Mouse (Mus musculus) liver, postnatal 0 days (tissue): ENCODE results near the gene Aox2. TPM values are rescaled to one million over a fixed set of nuclear protein-coding genes. Genes with fewer than 3 reads are reported as not detected.
A peak's percentile ranks its signal among the peaks of the same experiment; 100 is the strongest.

Experiments
- ATAC-seq: fragments of 200-750 bp; cut with Nextera tagmentation; 2 replicates; pipeline ENCODE4 v1.8.0; 2017; ENCODE audit warnings: mild to moderate bottlenecking, moderate library complexity
- DNase-seq: peaks from one replicate; pipeline ENCODE4 v3.0.0-alpha.2; 2016
- H3K27ac ChIP-seq: fragments of 300-500 bp; sonication (generic); 2 replicates; pipeline ENCODE4 v1.5.1; 2014; ENCODE audit warnings: antibody characterized with exemption, moderate library complexity, mild to moderate bottlenecking, low read depth
- H3K27me3 ChIP-seq: fragments of 300-500 bp; sonication (generic); 2 replicates; pipeline ENCODE4 v1.6.1; 2014; ENCODE audit warnings: low read length, control low read depth, mixed read lengths; ENCODE audit not compliant: insufficient read depth
- H3K36me3 ChIP-seq: fragments of 300-500 bp; sonication (generic); replicated peaks from 2 replicates; pipeline ENCODE4 v1.6.1; 2014; ENCODE audit warnings: mild to moderate bottlenecking, control low read depth, low read length, moderate library complexity, mixed read lengths; ENCODE audit not compliant: insufficient read depth
- H3K4me1 ChIP-seq: fragments of 300-500 bp; sonication (generic); 2 replicates; pipeline ENCODE4 v1.6.1; 2014; ENCODE audit warnings: antibody characterized with exemption, mild to moderate bottlenecking, control low read depth; ENCODE audit not compliant: insufficient read depth
- H3K4me2 ChIP-seq: fragments of 300-500 bp; sonication (generic); 2 replicates; pipeline ENCODE4 v1.6.1; 2014; ENCODE audit warnings: low read depth, mild to moderate bottlenecking, low read length, moderate library complexity, mixed read lengths
- H3K4me3 ChIP-seq: fragments of 300-500 bp; sonication (generic); 2 replicates; pipeline ENCODE4 v1.5.1; 2014; ENCODE audit warnings: low read depth, low read length
- H3K9ac ChIP-seq: fragments of 300-500 bp; sonication (generic); replicated peaks from 2 replicates; pipeline ENCODE4 v1.6.1; 2014; ENCODE audit warnings: mild to moderate bottlenecking, moderate library complexity
- H3K9me3 ChIP-seq: fragments of 300-500 bp; sonication (generic); 2 replicates; pipeline ENCODE4 v1.6.1; 2016; ENCODE audit warnings: mild to moderate bottlenecking, control low read depth, low read length, mixed read lengths
- CTCF ChIP-seq: sonication (generic); IDR thresholded peaks from 2 replicates; pipeline ENCODE4 v1.5.1; 2016; ENCODE audit warnings: antibody characterized with exemption, low read depth
- EP300 ChIP-seq: IDR thresholded peaks from 2 replicates; pipeline ENCODE4 v1.6.1; 2016; ENCODE audit warnings: antibody characterized with exemption, low read depth, mild to moderate bottlenecking
- WGBS: fragments of 180-500 bp; shearing (Covaris S2); extraction: QIAGEN DNeasy Blood & Tissue Kit; methylation state at CpG from one replicate; pipeline ENCODE4 v1.1.7; 2014; ENCODE audit not compliant: insufficient replicate concordance; 5-methylcytosine and 5-hydroxymethylcytosine counted together
- polyA plus RNA-seq: library from polyadenylated mRNA; unstranded; fragments of >200 nt; fragmentation: Nextera tagmentation; extraction: Ambion mirVana; gene quantifications from 2 replicates; pipeline ENCODE4 v1.2.1, GENCODE M21; 2015

Gene Aox2
- polyA plus RNA-seq, 1 experiment from 2014 or later, result 0.01 TPM

DNA sequence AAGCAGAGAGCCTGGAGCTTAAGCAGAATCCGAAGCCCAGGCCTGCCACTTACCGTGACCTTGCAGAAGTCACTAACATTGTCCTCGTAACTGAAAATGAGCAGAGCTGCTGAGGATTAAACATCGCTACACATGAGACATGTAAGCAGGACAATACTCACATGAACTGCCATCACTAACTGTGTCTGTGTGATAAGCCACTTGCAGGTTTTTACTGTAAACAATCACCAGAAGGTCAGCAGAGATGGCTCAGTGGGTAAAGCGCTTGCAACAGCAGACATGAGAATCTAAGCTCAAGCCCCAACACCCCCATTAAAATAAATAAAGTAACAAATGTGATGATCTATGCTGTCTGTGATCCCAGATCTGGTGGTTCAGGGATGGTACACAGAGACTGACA, 39.7 kb upstream of the Aox2 start:
- Histone ChIP-seq H3K36me3 (no peaks in the 10 kb centered on the region), H3K27ac (0 out of 2 replicates have a peak overlapping the region, but pooled peaks have one; percentile 16), H3K9me3 (no peaks in the 10 kb centered on the region), H3K4me3 (no peak overlapping the region), H3K27me3 (no peaks in the 10 kb centered on the region), H3K4me2 (no peak overlapping the region), H3K9ac (no peak overlapping the region), H3K4me1 (peaks cover 3% of the 10 kb centered on the region; the same call in 1 of the 2 replicates)
- TF ChIP-seq EP300 (no peak), CTCF (no peak)
- whole genome bisulfite sequencing, result 77% methylated on average over 5 of the region's 5 CpGs
- DNase-seq (no peak), ATAC-seq (no peak)

DNA sequence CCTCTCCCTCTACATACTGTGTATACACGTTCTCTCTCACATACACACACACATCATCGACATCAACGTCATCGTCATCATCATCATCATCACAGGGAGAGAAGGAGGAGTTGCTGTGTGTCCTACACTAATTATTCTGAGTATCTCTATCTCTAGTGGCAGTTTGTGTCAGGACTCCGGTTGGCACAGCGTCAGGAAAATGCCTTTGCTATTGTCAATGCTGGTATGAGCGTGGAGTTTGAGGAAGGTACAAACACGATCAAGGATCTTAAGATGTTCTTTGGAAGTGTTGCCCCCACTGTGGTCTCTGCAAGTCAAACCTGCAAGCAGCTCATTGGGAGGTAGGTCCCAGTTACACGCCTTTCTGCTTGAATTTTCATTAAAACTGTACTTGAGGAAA, 39.2 kb upstream of the Aox2 start:
- ATAC-seq (no peak), DNase-seq (no peak)
- Histone ChIP-seq H3K36me3 (no peaks in the 10 kb centered on the region), H3K27me3 (no peaks in the 10 kb centered on the region), H3K4me2 (no peak overlapping the region), H3K4me1 (peaks cover 3% of the 10 kb centered on the region; the same call in 1 of the 2 replicates), H3K9me3 (no peaks in the 10 kb centered on the region), H3K9ac (no peak overlapping the region), H3K4me3 (no peak overlapping the region), H3K27ac (no peak overlapping the region)
- WGBS, result 82% methylated on average over 9 of the region's 9 CpGs
- TF ChIP-seq EP300, result no peak

DNA sequence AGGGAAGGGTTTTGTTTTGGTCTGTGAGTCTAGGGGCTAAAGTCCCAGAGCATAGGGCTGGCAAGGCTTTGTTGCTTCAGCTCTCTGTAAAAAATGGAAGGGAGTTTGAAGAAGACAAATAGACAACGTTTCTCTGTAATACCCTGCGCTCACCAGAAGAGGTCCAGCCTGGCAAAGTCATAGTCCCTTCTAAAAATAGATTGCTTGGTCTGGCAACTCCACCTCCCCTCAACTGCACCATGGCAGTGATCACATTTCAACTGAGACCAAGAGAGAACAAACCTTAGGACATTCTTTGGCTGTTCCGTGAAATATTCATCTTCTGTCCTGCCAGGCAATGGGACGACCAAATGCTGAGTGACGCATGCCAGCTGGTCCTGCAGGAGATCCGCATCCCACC, 37.8 kb upstream of the Aox2 start:
- ATAC-seq (no peak), DNase-seq (no peak)
- Histone ChIP-seq H3K36me3 (no peaks in the 10 kb centered on the region), H3K27me3 (no peaks in the 10 kb centered on the region), H3K27ac (no peak overlapping the region), H3K9ac (no peak overlapping the region), H3K9me3 (no peaks in the 10 kb centered on the region), H3K4me1 (peaks cover 3% of the 10 kb centered on the region; the same call in 1 of the 2 replicates), H3K4me2 (no peak overlapping the region), H3K4me3 (no peak overlapping the region)
- WGBS, result 66% methylated on average over 6 of the region's 6 CpGs
- no peak for TF ChIP-seq EP300
- TF ChIP-seq CTCF, result peak; percentile 14; the same call in 1 of the 2 replicates

DNA sequence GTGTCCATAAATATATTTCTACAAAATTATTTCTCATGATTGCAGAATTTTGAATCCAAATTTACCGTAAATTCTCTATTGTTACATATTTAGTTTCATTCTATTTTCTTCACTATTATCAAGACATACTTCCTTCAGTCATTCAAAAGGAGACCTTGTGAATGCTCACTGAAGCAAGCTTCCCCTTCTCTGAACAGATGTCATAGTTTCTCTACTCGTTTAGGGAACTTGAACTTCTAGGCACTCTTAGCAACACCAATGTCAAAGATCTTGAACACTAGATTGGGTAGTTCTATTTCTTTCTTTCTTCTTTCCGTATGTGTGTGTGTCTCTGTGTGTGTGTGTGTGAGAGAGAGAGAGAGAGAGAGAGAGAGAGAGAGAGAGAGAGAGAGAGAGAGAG, 33.6 kb upstream of the Aox2 start:
- H3K27me3 ChIP-seq, result no peaks in the 10 kb centered on the region
- H3K4me3 ChIP-seq, result no peak overlapping the region
- H3K9ac ChIP-seq, result no peak overlapping the region
- H3K36me3 ChIP-seq, result no peaks in the 10 kb centered on the region
- ATAC-seq (no peak), DNase-seq (no peak)
- TF ChIP-seq CTCF (no peak), EP300 (no peak)
- H3K4me2 ChIP-seq, result no peak overlapping the region
- no peak overlapping the region for H3K27ac ChIP-seq
- H3K9me3 ChIP-seq, result no peaks in the 10 kb centered on the region
- no peaks in the 10 kb centered on the region for H3K4me1 ChIP-seq
- WGBS, result 46% methylated on average over 3 of the region's 3 CpGs

DNA sequence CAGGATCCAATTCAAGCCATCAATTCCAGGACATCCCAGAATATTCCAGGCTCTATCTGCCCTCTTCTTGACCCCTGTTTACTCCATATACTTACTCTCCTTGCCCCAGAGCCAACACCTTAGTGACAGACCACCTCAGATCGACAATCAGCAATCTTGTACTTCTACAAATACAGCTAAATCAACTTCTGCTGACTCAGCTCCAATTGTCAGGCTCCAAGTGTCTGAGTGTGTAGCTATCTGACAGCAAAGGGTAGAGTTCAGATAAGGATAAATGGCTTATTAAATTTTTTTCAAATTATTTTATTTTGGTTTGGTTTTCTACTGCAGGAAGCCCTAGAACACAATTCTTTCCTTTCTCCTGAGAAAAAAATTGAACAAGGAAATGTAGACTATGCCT, 29.6 kb upstream of the Aox2 start:
- WGBS, result 56% methylated on average over 1 of the region's 1 CpGs
- no peaks in the 10 kb centered on the region for H3K9me3 ChIP-seq
- TF ChIP-seq EP300, result no peak
- no peak for TF ChIP-seq CTCF
- ATAC-seq, result no peak
- H3K36me3 ChIP-seq, result no peaks in the 10 kb centered on the region
- H3K9ac ChIP-seq, result no peak overlapping the region
- DNase-seq, result no peak
- no peak overlapping the region for H3K4me2 ChIP-seq
- H3K27me3 ChIP-seq, result no peaks in the 10 kb centered on the region
- H3K4me1 ChIP-seq, result no peaks in the 10 kb centered on the region
- H3K4me3 ChIP-seq, result no peak overlapping the region
- H3K27ac ChIP-seq, result no peak overlapping the region

DNA sequence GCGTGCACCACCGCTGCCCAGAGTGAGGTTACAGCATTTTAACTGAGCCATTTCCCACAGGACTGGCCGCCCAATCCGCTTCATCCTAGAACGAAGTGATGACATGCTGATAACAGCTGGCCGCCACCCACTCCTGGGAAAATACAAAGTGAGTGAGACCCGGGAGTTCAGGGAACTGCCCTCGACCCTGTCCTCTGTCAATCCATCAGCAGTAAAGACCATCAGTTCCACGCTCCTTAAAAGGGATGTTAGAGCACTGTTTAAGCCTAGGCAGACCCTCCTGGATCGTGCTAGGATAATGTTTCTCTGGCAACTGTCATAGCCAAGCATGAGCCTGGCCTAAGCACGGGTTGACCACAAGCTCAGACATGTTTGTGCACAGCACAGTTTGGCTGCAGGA, 24.7 kb upstream of the Aox2 start:
- no peaks in the 10 kb centered on the region for H3K36me3 ChIP-seq
- H3K9me3 ChIP-seq, result no peaks in the 10 kb centered on the region
- no peak overlapping the region for H3K4me2 ChIP-seq
- no peak overlapping the region for H3K27ac ChIP-seq
- no peaks in the 10 kb centered on the region for H3K4me1 ChIP-seq
- H3K9ac ChIP-seq, result no peak overlapping the region
- ATAC-seq (no peak), DNase-seq (no peak)
- no peak overlapping the region for H3K4me3 ChIP-seq
- TF ChIP-seq CTCF (no peak), EP300 (no peak)
- no peaks in the 10 kb centered on the region for H3K27me3 ChIP-seq
- 63% methylated on average over 11 of the region's 11 CpGs for WGBS
